Mouse (Mus musculus): ENCODE results near the gene BC003965.

GRCm38 (mm10) chr17:25162161-25162560 is 22.2 kb upstream of the BC003965 start, which contains the start of gene Ccdc154:
- TF ChIP-seq CTCF (IDR thresholded peaks at IDR 0.05; ENCODE audit: extremely low read depth, insufficient read length, insufficient replicate concordance, low read depth, low read length): no peak
- TF ChIP-seq POLR2A (IDR thresholded peaks at IDR 0.05; ENCODE audit: low read depth, low read length): no peak
